Mouse (Mus musculus): Measurements from ENCODE around the gene Ptprd. TPM values are rescaled to one million over a fixed set of nuclear protein-coding genes. Genes with fewer than 3 reads are reported as not detected.

Gene Ptprd
- polyA plus RNA-seq, 1 experiment: 1.2 TPM

GRCm38 (mm10) chr4:78212941-78213340, 1.2 kb upstream of the Ptprd start:
- H3K27me3 ChIP-seq (ENCODE audit: control insufficient read depth, insufficient read depth, insufficient read length): no peaks in the 10 kb centered on the region
- H3K36me3 ChIP-seq (ENCODE audit: control insufficient read depth, insufficient read depth): no peaks in the 10 kb centered on the region
- no peak for TF ChIP-seq CEBPB (IDR thresholded peaks at IDR 0.05; ENCODE audit: low read depth)
- TF ChIP-seq MAX (IDR thresholded peaks at IDR 0.05): no peak
- no peak for TF ChIP-seq CTCF (IDR thresholded peaks at IDR 0.05; ENCODE audit: control insufficient read depth, insufficient read depth, insufficient read length)
- TF ChIP-seq FOSL1 (IDR thresholded peaks at IDR 0.05; ENCODE audit: insufficient read depth, low read length, poor library complexity, severe bottlenecking): no peak
- no peak for TF ChIP-seq USF1 (IDR thresholded peaks at IDR 0.05; ENCODE audit: low read depth)
- no peak for TF ChIP-seq MYOG (IDR thresholded peaks at IDR 0.05; ENCODE audit: control insufficient read depth, extremely low read depth, insufficient read length)
- TF ChIP-seq MYOD1 (IDR thresholded peaks at IDR 0.05; ENCODE audit: control insufficient read depth, insufficient read length, low read depth): no peak

GRCm38 (mm10) chr4:78210878-78211528, 758 bp downstream of the Ptprd start:
- H3K4me3 ChIP-seq (ENCODE audit: insufficient read depth, poor library complexity, severe bottlenecking): no peak overlapping the region
- no peaks in the 10 kb centered on the region for H3K36me3 ChIP-seq (ENCODE audit: control insufficient read depth, insufficient read depth)
- H3K79me3 ChIP-seq (ENCODE audit: low read depth): no peaks in the 10 kb centered on the region
- H3K79me2 ChIP-seq (ENCODE audit: control insufficient read depth, insufficient read depth): no peaks in the 10 kb centered on the region
- no peaks in the 10 kb centered on the region for H3K27me3 ChIP-seq (ENCODE audit: control insufficient read depth, insufficient read depth, insufficient read length)
- no peak overlapping the region for H3ac ChIP-seq (ENCODE audit: control insufficient read depth, insufficient read length, low read depth)
- TF ChIP-seq USF1 (IDR thresholded peaks at IDR 0.05; ENCODE audit: low read depth) (no peak), CEBPB (IDR thresholded peaks at IDR 0.05; ENCODE audit: low read depth) (no peak), FOSL1 (IDR thresholded peaks at IDR 0.05; ENCODE audit: insufficient read depth, low read length, poor library complexity, severe bottlenecking) (no peak), MYOD1 (IDR thresholded peaks at IDR 0.05; ENCODE audit: control insufficient read depth, insufficient read length, low read depth) (no peak), CTCF (IDR thresholded peaks at IDR 0.05; ENCODE audit: control insufficient read depth, insufficient read depth, insufficient read length) (no peak), MYOG (IDR thresholded peaks at IDR 0.05; ENCODE audit: control insufficient read depth, extremely low read depth, insufficient read length) (no peak), MAX (IDR thresholded peaks at IDR 0.05) (no peak)

More at GRCm38 (mm10) chr4:78212941-78213340, 1.2 kb upstream of the Ptprd start:
- H3ac ChIP-seq (ENCODE audit: control insufficient read depth, insufficient read length, low read depth): no peak overlapping the region
- H3K4me3 ChIP-seq (ENCODE audit: insufficient read depth, poor library complexity, severe bottlenecking): no peak overlapping the region
- no peaks in the 10 kb centered on the region for H3K79me3 ChIP-seq (ENCODE audit: low read depth)
- H3K79me2 ChIP-seq (ENCODE audit: control insufficient read depth, insufficient read depth): no peaks in the 10 kb centered on the region

- H3K27me3 ChIP-seq (ENCODE audit: control insufficient read depth, insufficient read depth, insufficient read length): no peaks in the 10 kb centered on the region
- no peak overlapping the region for H3ac ChIP-seq (ENCODE audit: control insufficient read depth, insufficient read length, low read depth)
- H3K79me2 ChIP-seq (ENCODE audit: control insufficient read depth, insufficient read depth): no peaks in the 10 kb centered on the region
- no peaks in the 10 kb centered on the region for H3K79me3 ChIP-seq (ENCODE audit: low read depth)
- no peak overlapping the region for H3K4me3 ChIP-seq (ENCODE audit: insufficient read depth, poor library complexity, severe bottlenecking)
- no peak for TF ChIP-seq CTCF (IDR thresholded peaks at IDR 0.05; ENCODE audit: control insufficient read depth, insufficient read depth, insufficient read length)
- TF ChIP-seq CEBPB (IDR thresholded peaks at IDR 0.05; ENCODE audit: low read depth): no peak
- no peak for TF ChIP-seq MYOG (IDR thresholded peaks at IDR 0.05; ENCODE audit: control insufficient read depth, extremely low read depth, insufficient read length)
- TF ChIP-seq MAX (IDR thresholded peaks at IDR 0.05): no peak
- TF ChIP-seq USF1 (IDR thresholded peaks at IDR 0.05; ENCODE audit: low read depth): no peak
- no peak for TF ChIP-seq MYOD1 (IDR thresholded peaks at IDR 0.05; ENCODE audit: control insufficient read depth, insufficient read length, low read depth)
- no peak for TF ChIP-seq FOSL1 (IDR thresholded peaks at IDR 0.05; ENCODE audit: insufficient read depth, low read length, poor library complexity, severe bottlenecking)
- no peaks in the 10 kb centered on the region for H3K36me3 ChIP-seq (ENCODE audit: control insufficient read depth, insufficient read depth)
These were observed 6.7 kb downstream of the Ptprd start for GRCm38 (mm10) chr4:78205018-78205417.

GRCm38 (mm10) chr4:78168447-78168846, 43.3 kb downstream of the Ptprd start:
- Histone ChIP-seq H3K79me2 (ENCODE audit: control insufficient read depth, insufficient read depth) (no peaks in the 10 kb centered on the region), H3ac (ENCODE audit: control insufficient read depth, insufficient read length, low read depth) (no peak overlapping the region), H3K36me3 (ENCODE audit: control insufficient read depth, insufficient read depth) (no peaks in the 10 kb centered on the region), H3K79me3 (ENCODE audit: low read depth) (no peaks in the 10 kb centered on the region), H3K27me3 (ENCODE audit: control insufficient read depth, insufficient read depth, insufficient read length) (no peaks in the 10 kb centered on the region), H3K4me3 (ENCODE audit: insufficient read depth, poor library complexity, severe bottlenecking) (no peak overlapping the region)
- no peak for TF ChIP-seq CTCF (IDR thresholded peaks at IDR 0.05; ENCODE audit: control insufficient read depth, insufficient read depth, insufficient read length)
- no peak for TF ChIP-seq MYOD1 (IDR thresholded peaks at IDR 0.05; ENCODE audit: control insufficient read depth, insufficient read length, low read depth)
- no peak for TF ChIP-seq FOSL1 (IDR thresholded peaks at IDR 0.05; ENCODE audit: insufficient read depth, low read length, poor library complexity, severe bottlenecking)
- TF ChIP-seq MYOG (IDR thresholded peaks at IDR 0.05; ENCODE audit: control insufficient read depth, extremely low read depth, insufficient read length): no peak
- TF ChIP-seq MAX (IDR thresholded peaks at IDR 0.05): no peak
- no peak for TF ChIP-seq USF1 (IDR thresholded peaks at IDR 0.05; ENCODE audit: low read depth)
- no peak for TF ChIP-seq CEBPB (IDR thresholded peaks at IDR 0.05; ENCODE audit: low read depth)

GRCm38 (mm10) chr4:78160451-78160850, 51.3 kb downstream of the Ptprd start:
- Histone ChIP-seq H3K79me3 (ENCODE audit: low read depth) (no peaks in the 10 kb centered on the region), H3K27me3 (ENCODE audit: control insufficient read depth, insufficient read depth, insufficient read length) (no peaks in the 10 kb centered on the region), H3K36me3 (ENCODE audit: control insufficient read depth, insufficient read depth) (no peaks in the 10 kb centered on the region), H3K79me2 (ENCODE audit: control insufficient read depth, insufficient read depth) (no peaks in the 10 kb centered on the region), H3ac (ENCODE audit: control insufficient read depth, insufficient read length, low read depth) (no peak overlapping the region), H3K4me3 (ENCODE audit: insufficient read depth, poor library complexity, severe bottlenecking) (no peak overlapping the region)
- TF ChIP-seq MYOD1 (IDR thresholded peaks at IDR 0.05; ENCODE audit: control insufficient read depth, insufficient read length, low read depth) (no peak), CTCF (IDR thresholded peaks at IDR 0.05; ENCODE audit: control insufficient read depth, insufficient read depth, insufficient read length) (no peak), MAX (IDR thresholded peaks at IDR 0.05) (no peak), MYOG (IDR thresholded peaks at IDR 0.05; ENCODE audit: control insufficient read depth, extremely low read depth, insufficient read length) (no peak), FOSL1 (IDR thresholded peaks at IDR 0.05; ENCODE audit: insufficient read depth, low read length, poor library complexity, severe bottlenecking) (no peak)
